Mouse (Mus musculus): ENCODE measurements around the gene Hsd11b2. TPM values are rescaled to one million over a fixed set of nuclear protein-coding genes. Genes with fewer than 3 reads are reported as not detected.

The Hsd11b2 gene
- 2.1 and 4.8 TPM in 2 replicates for polyA plus RNA-seq (2012; rRNA removed)

GRCm38 (mm10) chr8:105518436-105519313 lies at the start of gene Hsd11b2:
Gene Hsd11b2, plus strand, starts transcription at chr8:105518755.
- WGBS = under 1% methylated on average over 68 of the region's 68 CpGs
- no peak for TF ChIP-seq CTCF (IDR thresholded peaks at IDR 0.05; ENCODE audit: insufficient read depth, low read length)
- TF ChIP-seq POLR2A (IDR thresholded peaks at IDR 0.05; ENCODE audit: borderline replicate concordance, extremely low read depth, low read depth, low read length) = no peak
- Histone ChIP-seq H3K4me1 (ENCODE audit: control insufficient read depth, insufficient read depth, low read length) (peaks cover 19% of the 10 kb centered on the region), H3K4me3 (replicated peaks; ENCODE audit: extremely low read depth, low read depth, low read length) (peak within 1 kb of the TSS; percentile 63)
- DNase-seq = peak; percentile 60

GRCm38 (mm10) chr8:105469041-105469695 lies 49.4 kb upstream of the Hsd11b2 start:
- DNase-seq = peak; percentile 53
- peaks cover 24% of the 10 kb centered on the region for H3K4me1 ChIP-seq (ENCODE audit: control insufficient read depth, insufficient read depth, low read length)
- 0 out of 2 replicates have a peak, but pooled peaks have one; percentile 21 for TF ChIP-seq POLR2A (IDR thresholded peaks at IDR 0.05; ENCODE audit: borderline replicate concordance, extremely low read depth, low read depth, low read length)
- no peak for TF ChIP-seq CTCF (IDR thresholded peaks at IDR 0.05; ENCODE audit: insufficient read depth, low read length)
- no peak overlapping the region for H3K4me3 ChIP-seq (replicated peaks; ENCODE audit: extremely low read depth, low read depth, low read length)
- 14% methylated on average over 6 of the region's 6 CpGs for WGBS

GRCm38 (mm10) chr8:105469816-105470215 lies 48.7 kb upstream of the Hsd11b2 start:
- no peak for DNase-seq
- Histone ChIP-seq H3K4me1 (ENCODE audit: control insufficient read depth, insufficient read depth, low read length) (peaks cover 30% of the 10 kb centered on the region), H3K4me3 (replicated peaks; ENCODE audit: extremely low read depth, low read depth, low read length) (peak overlapping the region; percentile 18)
- TF ChIP-seq CTCF (IDR thresholded peaks at IDR 0.05; ENCODE audit: insufficient read depth, low read length) = no peak
- TF ChIP-seq POLR2A (IDR thresholded peaks at IDR 0.05; ENCODE audit: borderline replicate concordance, extremely low read depth, low read depth, low read length) = no peak
- WGBS = 67% methylated on average over 5 of the region's 5 CpGs

GRCm38 (mm10) chr8:105470262-105470661 lies 48.3 kb upstream of the Hsd11b2 start:
- Histone ChIP-seq H3K4me3 (replicated peaks; ENCODE audit: extremely low read depth, low read depth, low read length) (peak overlapping the region; percentile 45), H3K4me1 (ENCODE audit: control insufficient read depth, insufficient read depth, low read length) (peaks cover 33% of the 10 kb centered on the region)
- DNase-seq = no peak
- no peak for TF ChIP-seq POLR2A (IDR thresholded peaks at IDR 0.05; ENCODE audit: borderline replicate concordance, extremely low read depth, low read depth, low read length)
- TF ChIP-seq CTCF (IDR thresholded peaks at IDR 0.05; ENCODE audit: insufficient read depth, low read length) = no peak
- 60% methylated on average over 5 of the region's 5 CpGs for WGBS

GRCm38 (mm10) chr8:105470681-105471313 lies 47.8 kb upstream of the Hsd11b2 start:
- no peak for TF ChIP-seq CTCF (IDR thresholded peaks at IDR 0.05; ENCODE audit: insufficient read depth, low read length)
- TF ChIP-seq POLR2A (IDR thresholded peaks at IDR 0.05; ENCODE audit: borderline replicate concordance, extremely low read depth, low read depth, low read length) = no peak
- WGBS = 25% methylated on average over 11 of the region's 11 CpGs
- no peak for DNase-seq
- Histone ChIP-seq H3K4me1 (ENCODE audit: control insufficient read depth, insufficient read depth, low read length) (peaks cover 33% of the 10 kb centered on the region), H3K4me3 (replicated peaks; ENCODE audit: extremely low read depth, low read depth, low read length) (peak overlapping the region; percentile 58)

GRCm38 (mm10) chr8:105471314-105472015 lies 47.1 kb upstream of the Hsd11b2 start, which contains the start of gene Tppp3:
Gene Tppp3, minus strand, starts transcription at chr8:105471526.
- DNase-seq = peak; percentile 96
- peak within 1 kb of the TSS; percentile 58 for H3K4me3 ChIP-seq (replicated peaks; ENCODE audit: extremely low read depth, low read depth, low read length)
- H3K4me1 ChIP-seq (ENCODE audit: control insufficient read depth, insufficient read depth, low read length) = peaks cover 33% of the 10 kb centered on the region
- 11% methylated on average over 25 of the region's 25 CpGs for WGBS
- TF ChIP-seq POLR2A (IDR thresholded peaks at IDR 0.05; ENCODE audit: borderline replicate concordance, extremely low read depth, low read depth, low read length) (peak; percentile 88), CTCF (IDR thresholded peaks at IDR 0.05; ENCODE audit: insufficient read depth, low read length) (peak; percentile 50)

GRCm38 (mm10) chr8:105472414-105472932 lies 46.1 kb upstream of the Hsd11b2 start:
- DNase-seq = no peak
- Histone ChIP-seq H3K4me3 (replicated peaks; ENCODE audit: extremely low read depth, low read depth, low read length) (no peak overlapping the region), H3K4me1 (ENCODE audit: control insufficient read depth, insufficient read depth, low read length) (peaks cover 33% of the 10 kb centered on the region)
- 76% methylated on average over 23 of the region's 23 CpGs for WGBS
- TF ChIP-seq CTCF (IDR thresholded peaks at IDR 0.05; ENCODE audit: insufficient read depth, low read length) = no peak
- no peak for TF ChIP-seq POLR2A (IDR thresholded peaks at IDR 0.05; ENCODE audit: borderline replicate concordance, extremely low read depth, low read depth, low read length)

GRCm38 (mm10) chr8:105472983-105473382 lies 45.6 kb upstream of the Hsd11b2 start:
- DNase-seq = no peak
- 79% methylated on average over 9 of the region's 9 CpGs for WGBS
- TF ChIP-seq POLR2A (IDR thresholded peaks at IDR 0.05; ENCODE audit: borderline replicate concordance, extremely low read depth, low read depth, low read length) (no peak), CTCF (IDR thresholded peaks at IDR 0.05; ENCODE audit: insufficient read depth, low read length) (no peak)
- Histone ChIP-seq H3K4me1 (ENCODE audit: control insufficient read depth, insufficient read depth, low read length) (peaks cover 33% of the 10 kb centered on the region), H3K4me3 (replicated peaks; ENCODE audit: extremely low read depth, low read depth, low read length) (no peak overlapping the region)
